Mouse (Mus musculus) hindbrain, embryonic 16.5 days (tissue): Measurements from ENCODE around the gene Adam8. TPM values are rescaled to one million over a fixed set of nuclear protein-coding genes. Genes with fewer than 3 reads are reported as not detected.

Experiments used
- ATAC-seq: fragments of 200-750 bp; cut with Nextera tagmentation; 2 replicates; pipeline ENCODE4 v1.8.0; 2017; ENCODE audit warnings: moderate TSS enrichment, moderate library complexity
- H3K27ac ChIP-seq: fragments of 300-500 bp; sonication (generic); 2 replicates; pipeline ENCODE4 v1.5.1; 2014; ENCODE audit warnings: low read depth, mild to moderate bottlenecking, control low read depth, low read length, moderate library complexity
- H3K27me3 ChIP-seq: fragments of 300-500 bp; sonication (generic); replicated peaks from 2 replicates; pipeline ENCODE4 v1.6.1; 2014; ENCODE audit warnings: low read length; ENCODE audit not compliant: control insufficient read depth, insufficient read depth
- H3K36me3 ChIP-seq: fragments of 300-500 bp; sonication (generic); 2 replicates; pipeline ENCODE4 v1.6.1; 2014; ENCODE audit warnings: mild to moderate bottlenecking, low read length, moderate library complexity, mixed read lengths; ENCODE audit not compliant: control insufficient read depth, insufficient read depth
- H3K4me1 ChIP-seq: fragments of 300-500 bp; sonication (generic); 2 replicates; pipeline ENCODE4 v1.6.1; 2014; ENCODE audit warnings: low read depth, low read length; ENCODE audit not compliant: control insufficient read depth, insufficient read depth
- H3K4me2 ChIP-seq: fragments of 300-500 bp; sonication (generic); 2 replicates; pipeline ENCODE4 v1.6.1; 2014; ENCODE audit warnings: mild to moderate bottlenecking, low read length, control low read depth, moderate library complexity
- H3K4me3 ChIP-seq: fragments of 300-500 bp; sonication (generic); 2 replicates; pipeline ENCODE4 v1.5.1; 2014; ENCODE audit warnings: mild to moderate bottlenecking, low read length, control low read depth, moderate library complexity
- H3K9ac ChIP-seq: fragments of 300-500 bp; sonication (generic); 2 replicates; pipeline ENCODE4 v1.6.1; 2014; ENCODE audit warnings: low read depth, mild to moderate bottlenecking, control low read depth, low read length, moderate library complexity
- H3K9me3 ChIP-seq: fragments of 300-500 bp; sonication (generic); 2 replicates; pipeline ENCODE4 v1.6.1; 2014; ENCODE audit warnings: mild to moderate bottlenecking, low read length, moderate library complexity; ENCODE audit not compliant: control insufficient read depth
- WGBS: fragments of 180-500 bp; shearing (Covaris S2); extraction: QIAGEN DNeasy Blood & Tissue Kit; methylation state at CpG from one replicate; pipeline ENCODE4 v1.1.7; 2014; 5-methylcytosine and 5-hydroxymethylcytosine counted together
- polyA plus RNA-seq: library from polyadenylated mRNA; unstranded; fragments of >200 nt; fragmentation: Nextera tagmentation; extraction: Ambion mirVana; gene quantifications from 2 replicates; pipeline ENCODE4 v1.2.1, GENCODE M21; 2015

Gene Adam8
- polyA plus RNA-seq, 1 experiment from 2014 or later: 2.8 TPM

DNA sequence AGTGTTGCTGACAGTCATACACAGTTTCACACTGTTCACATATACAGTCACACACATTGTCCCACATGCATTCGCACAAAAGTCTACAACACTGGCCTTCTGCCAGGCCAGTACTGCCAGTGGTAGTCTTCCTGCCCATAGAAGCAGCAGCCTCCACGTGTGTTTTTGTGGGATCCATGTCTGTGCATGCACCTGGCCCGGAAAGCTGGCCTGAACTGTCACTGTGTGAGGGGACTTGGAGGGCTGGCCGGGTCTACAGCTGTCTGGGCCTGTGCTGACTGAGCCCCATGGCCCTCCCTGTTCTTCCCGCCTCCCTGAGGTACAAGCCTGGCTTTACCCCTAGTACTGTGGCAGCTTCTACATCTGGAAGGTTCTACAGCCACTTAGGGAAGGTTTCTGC is 21.4 kb downstream of the Adam8 start:
- no peaks in the 10 kb centered on the region for H3K36me3 ChIP-seq
- WGBS: 62% methylated on average over 5 of the region's 5 CpGs
- H3K9me3 ChIP-seq: no peaks in the 10 kb centered on the region
- no peak overlapping the region for H3K4me2 ChIP-seq
- ATAC-seq: no peak
- H3K27ac ChIP-seq: no peak overlapping the region
- H3K4me3 ChIP-seq: no peak overlapping the region
- no peak overlapping the region for H3K9ac ChIP-seq
- H3K27me3 ChIP-seq: no peaks in the 10 kb centered on the region
- H3K4me1 ChIP-seq: no peaks in the 10 kb centered on the region

DNA sequence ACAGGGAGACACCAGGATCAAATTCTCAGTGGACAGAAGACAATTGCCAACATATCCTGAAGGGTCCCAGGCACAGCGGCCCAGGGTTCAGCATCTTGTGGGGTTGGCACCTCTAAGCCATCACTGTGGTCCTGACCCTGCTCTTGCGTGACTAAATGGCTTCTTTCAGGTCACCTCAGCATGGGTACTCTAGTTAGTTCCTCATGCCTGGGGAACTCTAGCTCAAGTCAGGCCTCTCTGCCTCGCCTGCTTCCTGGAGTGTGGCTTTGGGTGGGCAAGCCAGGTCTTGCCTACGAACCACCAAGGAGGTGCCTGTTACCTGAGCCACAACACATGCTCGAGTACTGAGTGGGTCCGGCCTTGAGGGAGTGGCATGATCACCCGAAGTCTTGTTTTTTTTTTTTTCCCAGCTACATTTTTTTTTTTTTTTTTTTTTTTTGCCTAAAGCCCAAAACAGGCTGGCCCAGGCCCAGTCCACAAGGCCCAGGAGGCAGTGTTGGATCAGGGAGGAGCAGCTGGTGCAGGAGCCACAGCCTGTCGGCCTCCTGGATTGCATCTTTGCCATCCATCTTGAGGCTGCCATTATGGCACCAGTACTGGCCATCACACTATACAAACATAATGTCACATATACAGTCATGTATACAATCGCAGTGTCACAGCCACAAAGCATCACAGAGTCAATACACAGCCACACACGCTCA is 22.0 kb downstream of the Adam8 start:
- no peak for ATAC-seq
- WGBS: 81% methylated on average over 10 of the region's 10 CpGs

DNA sequence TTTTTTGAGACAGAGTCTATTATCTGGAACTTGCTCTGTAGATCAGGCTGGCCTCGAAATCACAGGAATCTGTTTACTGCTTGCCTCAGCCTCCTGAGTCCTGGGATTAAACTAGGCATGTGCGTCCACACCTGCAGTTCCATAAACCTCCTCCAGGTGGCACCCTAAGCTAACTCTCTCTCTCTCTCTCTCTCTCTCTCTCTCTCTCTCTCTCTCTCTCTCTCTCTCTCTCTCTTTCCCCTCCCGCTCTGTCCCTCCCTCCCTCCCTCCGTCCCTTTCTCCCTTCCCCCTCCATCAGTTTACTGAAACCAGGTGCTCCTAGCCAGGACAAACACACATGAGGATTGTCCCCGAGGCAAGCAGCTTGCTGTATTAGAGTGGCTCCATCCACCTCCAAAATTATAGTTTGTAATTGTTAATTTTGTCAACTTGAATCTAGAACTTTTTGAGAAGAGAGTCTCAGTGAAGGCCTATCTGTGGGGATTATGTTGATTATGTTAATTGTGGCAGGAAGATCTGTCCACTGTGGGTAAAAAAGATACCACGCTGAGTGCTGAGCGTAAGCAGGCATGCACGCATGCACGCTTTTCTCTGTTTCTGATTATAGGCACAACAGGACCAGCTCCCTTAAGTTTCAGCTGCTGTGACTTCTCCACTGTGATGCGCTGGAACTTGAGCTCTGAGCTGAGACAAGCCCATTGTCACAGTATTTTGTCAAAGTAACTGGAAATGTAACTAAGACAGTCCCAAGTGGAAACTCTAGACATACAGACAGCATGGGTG is 22.8 kb downstream of the Adam8 start:
- ATAC-seq: no peak

More for the DNA sequence above, 22.0 kb downstream of the Adam8 start:
- Histone ChIP-seq H3K36me3 (no peaks in the 10 kb centered on the region), H3K27me3 (no peaks in the 10 kb centered on the region), H3K4me2 (no peak overlapping the region), H3K9ac (no peak overlapping the region), H3K4me3 (no peak overlapping the region), H3K27ac (no peak overlapping the region), H3K9me3 (no peaks in the 10 kb centered on the region), H3K4me1 (no peaks in the 10 kb centered on the region)

DNA sequence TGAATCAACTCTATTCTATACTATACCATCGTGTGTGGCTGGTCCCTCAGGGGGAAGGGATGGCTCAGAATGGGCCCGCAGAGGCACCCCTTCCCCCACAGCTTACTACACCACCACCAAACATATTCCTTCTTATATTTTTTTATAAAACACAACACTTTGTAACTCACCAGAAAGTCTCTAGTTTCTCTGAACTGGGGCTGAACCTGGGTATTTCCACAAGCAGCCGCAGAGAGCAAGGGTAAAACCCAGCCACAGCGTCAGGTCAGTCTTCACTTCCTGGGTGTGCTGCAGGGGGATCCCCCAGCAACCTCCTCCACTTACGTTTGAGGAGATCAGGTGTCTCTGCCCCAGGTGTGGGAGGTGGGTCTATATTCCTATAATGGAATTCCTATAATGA is 23.9 kb downstream of the Adam8 start:
- WGBS: 51% methylated on average over 5 of the region's 5 CpGs
- Histone ChIP-seq H3K36me3 (no peaks in the 10 kb centered on the region), H3K27ac (no peak overlapping the region), H3K9me3 (no peaks in the 10 kb centered on the region), H3K9ac (no peak overlapping the region), H3K4me1 (no peaks in the 10 kb centered on the region), H3K4me3 (no peak overlapping the region), H3K27me3 (no peaks in the 10 kb centered on the region), H3K4me2 (no peak overlapping the region)
- ATAC-seq: no peak

More for the DNA sequence above, 22.8 kb downstream of the Adam8 start:
- Histone ChIP-seq H3K4me3 (no peak overlapping the region), H3K9ac (no peak overlapping the region), H3K36me3 (no peaks in the 10 kb centered on the region), H3K9me3 (no peaks in the 10 kb centered on the region), H3K4me2 (no peak overlapping the region), H3K27ac (no peak overlapping the region), H3K4me1 (no peaks in the 10 kb centered on the region), H3K27me3 (no peaks in the 10 kb centered on the region)
- 31% methylated on average over 10 of the region's 10 CpGs for WGBS

DNA sequence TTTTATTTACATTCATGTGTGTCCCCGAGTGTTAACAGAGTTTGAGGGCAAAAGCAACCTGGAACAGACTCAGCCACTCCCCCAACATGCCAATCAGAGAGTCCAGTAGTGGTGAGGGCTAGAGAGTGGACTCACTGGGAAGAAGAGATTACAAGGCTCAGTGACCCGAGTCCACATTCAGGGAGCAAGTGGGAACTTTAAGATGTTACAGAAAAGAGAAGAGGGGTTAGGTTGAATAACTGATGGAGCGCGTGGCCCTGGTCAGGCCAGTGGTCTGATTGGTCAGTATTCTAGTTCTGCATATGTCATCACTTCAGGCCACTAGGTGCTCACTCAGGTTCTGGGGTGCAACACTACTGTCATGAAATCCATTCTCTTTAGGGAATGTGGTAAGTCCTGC is 25.2 kb downstream of the Adam8 start:
- 15% methylated on average over 4 of the region's 4 CpGs for WGBS

DNA sequence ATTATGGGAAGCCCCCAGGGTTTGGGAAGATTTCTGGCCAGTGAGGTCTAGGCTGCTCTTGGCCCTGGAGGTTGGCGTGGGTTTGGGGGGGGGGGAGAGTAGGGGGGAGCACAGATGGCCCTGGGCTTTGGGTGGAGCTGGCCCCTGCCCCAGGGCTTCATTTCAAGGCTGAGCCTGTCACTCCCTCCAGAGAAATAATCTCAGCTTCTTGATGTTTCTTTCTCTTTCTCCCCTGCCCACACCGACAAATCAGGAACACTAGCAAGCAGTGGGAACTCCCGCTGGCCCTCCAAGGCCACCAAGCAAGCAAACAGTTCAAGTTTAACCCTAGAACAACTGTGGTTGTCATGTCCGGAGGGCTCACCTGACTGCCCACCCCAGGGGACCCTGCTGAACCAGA is 28.5 kb downstream of the Adam8 start:
- no peak for ATAC-seq
- Histone ChIP-seq H3K4me1 (no peaks in the 10 kb centered on the region), H3K4me3 (no peak overlapping the region), H3K27me3 (no peaks in the 10 kb centered on the region), H3K9ac (no peak overlapping the region), H3K4me2 (no peak overlapping the region), H3K9me3 (no peaks in the 10 kb centered on the region), H3K36me3 (no peaks in the 10 kb centered on the region), H3K27ac (no peak overlapping the region)
- WGBS: 49% methylated on average over 4 of the region's 4 CpGs

More for the DNA sequence above, 25.2 kb downstream of the Adam8 start:
- Histone ChIP-seq H3K4me2 (no peak overlapping the region), H3K27me3 (no peaks in the 10 kb centered on the region), H3K9me3 (no peaks in the 10 kb centered on the region), H3K4me1 (no peaks in the 10 kb centered on the region), H3K36me3 (no peaks in the 10 kb centered on the region), H3K9ac (no peak overlapping the region), H3K4me3 (no peak overlapping the region), H3K27ac (no peak overlapping the region)
- ATAC-seq: no peak

DNA sequence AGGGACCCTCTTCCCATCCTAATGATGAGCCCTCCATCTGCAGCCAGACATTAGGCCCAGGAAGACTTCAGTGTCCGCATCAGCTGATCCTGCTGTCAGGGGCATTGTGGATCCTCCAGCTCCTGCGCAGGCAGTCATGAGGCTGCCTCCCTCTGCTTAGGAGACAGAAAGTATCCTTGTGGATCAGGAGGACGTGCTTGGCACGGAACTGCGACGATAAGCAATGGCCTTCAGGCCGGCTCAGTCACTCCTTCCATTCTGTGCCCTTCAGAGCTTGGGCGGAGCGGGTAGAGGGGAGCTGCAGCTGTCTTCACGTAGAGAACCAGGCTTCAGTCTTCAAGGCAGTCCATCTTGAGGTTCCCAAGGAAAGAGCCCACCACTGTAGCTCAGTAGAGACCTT is 31.2 kb downstream of the Adam8 start:
- 91% methylated on average over 10 of the region's 10 CpGs for WGBS
- H3K4me3 ChIP-seq: no peak overlapping the region
- H3K4me2 ChIP-seq: no peak overlapping the region
- no peak overlapping the region for H3K27ac ChIP-seq
- H3K27me3 ChIP-seq: no peaks in the 10 kb centered on the region
- H3K9me3 ChIP-seq: no peaks in the 10 kb centered on the region
- no peaks in the 10 kb centered on the region for H3K36me3 ChIP-seq
- H3K4me1 ChIP-seq: peaks cover 4% of the 10 kb centered on the region; the same call in 1 of the 2 replicates
- ATAC-seq: no peak
- no peak overlapping the region for H3K9ac ChIP-seq

DNA sequence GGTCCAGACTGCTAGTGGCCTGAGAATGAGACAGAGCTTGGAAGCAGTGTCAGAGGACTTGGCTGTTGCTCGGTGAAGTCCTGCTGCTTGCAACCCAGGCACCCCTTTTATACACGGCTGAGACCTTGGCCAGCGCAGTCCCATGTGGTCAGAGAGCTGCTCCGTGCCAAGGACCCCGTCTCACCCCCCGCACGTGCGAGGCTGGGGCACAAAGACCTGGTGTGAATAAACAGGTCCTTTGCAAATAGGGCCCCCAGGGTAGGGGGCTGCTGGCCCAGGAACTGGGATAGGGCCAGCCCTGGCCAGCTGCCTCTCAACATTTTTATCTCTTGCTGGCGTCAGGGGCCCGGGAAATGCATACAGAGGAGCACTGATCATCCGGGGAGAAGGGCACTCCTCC is 34.4 kb downstream of the Adam8 start:
- 37% methylated on average over 11 of the region's 11 CpGs for WGBS
- Histone ChIP-seq H3K27me3 (no peaks in the 10 kb centered on the region), H3K4me1 (peaks cover 4% of the 10 kb centered on the region; the same call in 1 of the 2 replicates), H3K9me3 (no peaks in the 10 kb centered on the region), H3K36me3 (no peaks in the 10 kb centered on the region), H3K4me2 (no peak overlapping the region), H3K4me3 (no peak overlapping the region), H3K27ac (no peak overlapping the region), H3K9ac (no peak overlapping the region)
- peak; percentile 87 for ATAC-seq

DNA sequence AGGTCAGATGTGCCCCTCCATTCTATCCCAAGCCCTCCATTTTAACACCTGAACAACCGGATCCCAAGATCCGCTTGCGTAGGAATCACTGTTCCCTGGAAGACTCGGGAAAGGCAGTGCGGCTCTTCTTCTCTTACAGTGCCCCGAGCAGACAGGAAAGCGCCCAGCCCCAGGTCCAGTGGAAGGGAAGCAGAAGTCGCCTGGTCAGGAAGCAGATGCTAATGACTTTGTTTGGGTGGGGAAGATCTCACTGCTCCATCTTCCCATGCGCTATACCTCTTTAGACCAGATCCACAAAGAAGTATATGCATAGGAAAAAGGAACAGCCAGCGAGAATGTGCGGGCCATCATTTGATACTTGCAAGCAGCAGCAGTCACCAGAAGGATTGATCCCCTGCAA is 34.9 kb downstream of the Adam8 start:
- no peaks in the 10 kb centered on the region for H3K9me3 ChIP-seq
- ATAC-seq: no peak
- H3K4me1 ChIP-seq: peaks cover 4% of the 10 kb centered on the region; the same call in 1 of the 2 replicates
- H3K36me3 ChIP-seq: no peaks in the 10 kb centered on the region
- H3K4me2 ChIP-seq: no peak overlapping the region
- no peaks in the 10 kb centered on the region for H3K27me3 ChIP-seq
- no peak overlapping the region for H3K4me3 ChIP-seq
- WGBS: 60% methylated on average over 11 of the region's 11 CpGs
- H3K27ac ChIP-seq: no peak overlapping the region
- H3K9ac ChIP-seq: no peak overlapping the region
